Mouse (Mus musculus): Measurements from ENCODE around the gene Mettl8. TPM values are rescaled to one million over a fixed set of nuclear protein-coding genes. Genes with fewer than 3 reads are reported as not detected.

Mettl8 gene
- polyA plus RNA-seq, 1 experiment from 2014 or later: 20.4 TPM

GRCm38 (mm10) chr2:71083454-71084193 is 28.2 kb upstream of the Mettl8 start:
- no peak for DNase-seq (ENCODE audit: low spot score)
- Histone ChIP-seq H3K36me3 (ENCODE audit: control insufficient read depth, insufficient read depth, low read length) (no peaks in the 10 kb centered on the region), H3K9ac (ENCODE audit: low read length) (no peak overlapping the region), H3K27me3 (ENCODE audit: control insufficient read depth, insufficient read depth, low read length) (no peaks in the 10 kb centered on the region), H3K4me1 (ENCODE audit: control insufficient read depth, insufficient read depth, low read length) (no peaks in the 10 kb centered on the region), H3K4me3 (ENCODE audit: low read depth, low read length) (no peak overlapping the region), H3K4me2 (ENCODE audit: low read depth, severe bottlenecking) (no peak overlapping the region), H3K27ac (replicated peaks; ENCODE audit: low read depth, low read length) (no peak overlapping the region), H3K9me3 (ENCODE audit: control insufficient read depth, low read length) (no peaks in the 10 kb centered on the region)
- ATAC-seq (ENCODE audit: insufficient number of reproducible peaks, low FRiP score, low TSS enrichment, low read depth): no peak
- 93% methylated on average over 6 of the region's 6 CpGs for WGBS

- H3K9ac ChIP-seq (ENCODE audit: low read length): no peak overlapping the region
- H3K4me1 ChIP-seq (ENCODE audit: control insufficient read depth, insufficient read depth, low read length): no peaks in the 10 kb centered on the region
- no peaks in the 10 kb centered on the region for H3K9me3 ChIP-seq (ENCODE audit: control insufficient read depth, low read length)
- DNase-seq (ENCODE audit: low spot score) (no peak), ATAC-seq (ENCODE audit: insufficient number of reproducible peaks, low FRiP score, low TSS enrichment, low read depth) (no peak)
- no peak overlapping the region for H3K4me3 ChIP-seq (ENCODE audit: low read depth, low read length)
- no peak overlapping the region for H3K27ac ChIP-seq (replicated peaks; ENCODE audit: low read depth, low read length)
- H3K4me2 ChIP-seq (ENCODE audit: low read depth, severe bottlenecking): no peak overlapping the region
- H3K36me3 ChIP-seq (ENCODE audit: control insufficient read depth, insufficient read depth, low read length): no peaks in the 10 kb centered on the region
- 89% methylated on average over 7 of the region's 7 CpGs for WGBS
- H3K27me3 ChIP-seq (ENCODE audit: control insufficient read depth, insufficient read depth, low read length): no peaks in the 10 kb centered on the region
Measured at GRCm38 (mm10) chr2:71082416-71082815, 27.0 kb upstream of the Mettl8 start.

DNA sequence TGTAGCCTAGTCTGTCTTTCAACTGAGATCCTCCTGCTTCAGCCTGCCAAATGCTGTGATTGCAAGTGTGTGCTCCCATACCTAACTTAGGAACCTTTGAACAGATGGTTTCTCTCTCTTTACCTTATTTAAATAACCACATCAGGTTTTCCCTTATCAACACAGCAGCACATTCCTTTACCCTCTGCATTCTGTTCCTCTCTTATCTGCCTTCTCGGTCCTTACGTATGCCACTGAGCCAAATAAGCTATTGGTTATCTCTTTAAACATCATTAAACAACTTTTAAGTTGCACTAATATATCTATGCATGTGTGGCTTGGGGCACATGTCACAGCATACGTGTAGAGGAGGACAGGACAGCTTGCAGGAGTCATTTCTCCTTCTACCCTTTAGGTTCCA is 18.4 kb upstream of the Mettl8 start:
- H3K4me2 ChIP-seq (ENCODE audit: low read depth, severe bottlenecking): no peak overlapping the region
- DNase-seq (ENCODE audit: low spot score): no peak
- no peaks in the 10 kb centered on the region for H3K4me1 ChIP-seq (ENCODE audit: control insufficient read depth, insufficient read depth, low read length)
- 79% methylated on average over 3 of the region's 3 CpGs for WGBS
- no peak overlapping the region for H3K27ac ChIP-seq (replicated peaks; ENCODE audit: low read depth, low read length)
- no peak for ATAC-seq (ENCODE audit: insufficient number of reproducible peaks, low FRiP score, low TSS enrichment, low read depth)
- H3K36me3 ChIP-seq (ENCODE audit: control insufficient read depth, insufficient read depth, low read length): no peaks in the 10 kb centered on the region
- no peaks in the 10 kb centered on the region for H3K27me3 ChIP-seq (ENCODE audit: control insufficient read depth, insufficient read depth, low read length)
- H3K9me3 ChIP-seq (ENCODE audit: control insufficient read depth, low read length): no peaks in the 10 kb centered on the region
- no peak overlapping the region for H3K9ac ChIP-seq (ENCODE audit: low read length)
- H3K4me3 ChIP-seq (ENCODE audit: low read depth, low read length): no peak overlapping the region

DNA sequence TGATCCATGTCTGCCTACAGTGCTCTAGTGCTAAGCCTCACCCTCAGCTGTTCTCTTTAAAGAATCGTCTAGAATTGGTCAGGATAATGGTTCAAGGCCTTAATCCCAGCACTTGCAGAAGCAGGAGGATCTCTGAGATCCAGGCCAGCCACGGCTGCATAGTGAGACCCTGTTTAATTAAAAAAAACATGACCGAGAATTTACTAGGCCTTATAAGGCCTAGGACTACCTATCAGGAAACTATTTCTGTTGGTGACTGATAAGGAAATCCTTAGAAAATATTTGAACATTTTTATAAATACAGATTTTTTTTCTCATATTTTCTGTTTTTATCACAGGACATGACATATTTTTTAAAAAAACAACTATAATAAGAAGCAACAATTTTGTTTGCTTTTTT is 17.9 kb upstream of the Mettl8 start:
- no peak overlapping the region for H3K27ac ChIP-seq (replicated peaks; ENCODE audit: low read depth, low read length)
- no peak overlapping the region for H3K9ac ChIP-seq (ENCODE audit: low read length)
- H3K36me3 ChIP-seq (ENCODE audit: control insufficient read depth, insufficient read depth, low read length): no peaks in the 10 kb centered on the region
- H3K9me3 ChIP-seq (ENCODE audit: control insufficient read depth, low read length): no peaks in the 10 kb centered on the region
- no peak overlapping the region for H3K4me2 ChIP-seq (ENCODE audit: low read depth, severe bottlenecking)
- no peak for ATAC-seq (ENCODE audit: insufficient number of reproducible peaks, low FRiP score, low TSS enrichment, low read depth)
- no peaks in the 10 kb centered on the region for H3K4me1 ChIP-seq (ENCODE audit: control insufficient read depth, insufficient read depth, low read length)
- no peak overlapping the region for H3K4me3 ChIP-seq (ENCODE audit: low read depth, low read length)
- 88% methylated on average over 3 of the region's 3 CpGs for WGBS
- no peaks in the 10 kb centered on the region for H3K27me3 ChIP-seq (ENCODE audit: control insufficient read depth, insufficient read depth, low read length)
- DNase-seq (ENCODE audit: low spot score): no peak

GRCm38 (mm10) chr2:71071601-71072000 is 16.2 kb upstream of the Mettl8 start:
- Histone ChIP-seq H3K36me3 (ENCODE audit: control insufficient read depth, insufficient read depth, low read length) (no peaks in the 10 kb centered on the region), H3K9ac (ENCODE audit: low read length) (no peak overlapping the region), H3K27ac (replicated peaks; ENCODE audit: low read depth, low read length) (no peak overlapping the region), H3K4me2 (ENCODE audit: low read depth, severe bottlenecking) (no peak overlapping the region), H3K9me3 (ENCODE audit: control insufficient read depth, low read length) (no peaks in the 10 kb centered on the region), H3K4me3 (ENCODE audit: low read depth, low read length) (no peak overlapping the region), H3K27me3 (ENCODE audit: control insufficient read depth, insufficient read depth, low read length) (no peaks in the 10 kb centered on the region), H3K4me1 (ENCODE audit: control insufficient read depth, insufficient read depth, low read length) (no peaks in the 10 kb centered on the region)
- DNase-seq (ENCODE audit: low spot score) (no peak), ATAC-seq (ENCODE audit: insufficient number of reproducible peaks, low FRiP score, low TSS enrichment, low read depth) (no peak)
- 96% methylated on average over 4 of the region's 4 CpGs for WGBS

DNA sequence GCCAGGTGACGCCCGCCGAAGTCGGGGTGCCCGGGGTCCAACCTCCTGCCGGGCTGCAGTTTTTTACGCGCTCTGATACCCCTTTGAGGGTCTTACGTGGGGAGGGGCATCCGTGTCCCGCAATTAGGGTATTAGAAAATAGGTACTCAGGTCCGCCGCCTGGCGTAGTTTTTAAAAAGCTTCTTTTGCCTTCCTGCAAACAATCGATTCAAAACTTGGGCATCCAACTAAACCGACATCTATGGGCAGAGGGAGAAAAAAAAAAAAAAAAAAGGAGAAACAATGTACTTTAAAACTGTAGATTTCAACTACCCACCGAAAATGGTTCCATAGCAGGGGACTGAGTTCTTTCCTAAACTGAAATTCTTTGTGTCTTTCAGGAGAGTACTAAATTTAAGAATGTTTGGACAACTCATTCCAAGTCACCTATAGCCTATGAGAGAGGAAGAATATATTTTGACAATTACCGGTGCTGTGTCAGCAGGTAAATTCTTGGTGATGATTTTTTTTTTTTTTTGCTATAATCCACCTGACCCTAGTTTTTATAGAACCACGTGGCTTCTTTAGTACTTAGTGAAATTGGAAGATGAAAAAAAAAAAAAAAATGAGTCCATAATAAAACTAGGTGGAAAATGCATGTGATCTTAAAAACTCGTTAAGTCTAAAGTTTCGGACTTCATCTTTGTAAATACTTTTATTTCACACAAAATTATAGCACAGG is 892 bp upstream of the Mettl8 start:
- Histone ChIP-seq H3K9me3 (ENCODE audit: control insufficient read depth, low read length) (no peaks in the 10 kb centered on the region), H3K4me2 (ENCODE audit: low read depth, severe bottlenecking) (peak overlapping the region; percentile 59), H3K4me3 (ENCODE audit: low read depth, low read length) (peak overlapping the region; percentile 63), H3K9ac (ENCODE audit: low read length) (peak overlapping the region; percentile 74), H3K4me1 (ENCODE audit: control insufficient read depth, insufficient read depth, low read length) (no peaks in the 10 kb centered on the region), H3K27ac (replicated peaks; ENCODE audit: low read depth, low read length) (peak overlapping the region; percentile 72), H3K27me3 (ENCODE audit: control insufficient read depth, insufficient read depth, low read length) (no peaks in the 10 kb centered on the region), H3K36me3 (ENCODE audit: control insufficient read depth, insufficient read depth, low read length) (no peaks in the 10 kb centered on the region)
- no peak for DNase-seq (ENCODE audit: low spot score)
- 13% methylated on average over 21 of the region's 21 CpGs for WGBS
- ATAC-seq (ENCODE audit: insufficient number of reproducible peaks, low FRiP score, low TSS enrichment, low read depth): no peak

DNA sequence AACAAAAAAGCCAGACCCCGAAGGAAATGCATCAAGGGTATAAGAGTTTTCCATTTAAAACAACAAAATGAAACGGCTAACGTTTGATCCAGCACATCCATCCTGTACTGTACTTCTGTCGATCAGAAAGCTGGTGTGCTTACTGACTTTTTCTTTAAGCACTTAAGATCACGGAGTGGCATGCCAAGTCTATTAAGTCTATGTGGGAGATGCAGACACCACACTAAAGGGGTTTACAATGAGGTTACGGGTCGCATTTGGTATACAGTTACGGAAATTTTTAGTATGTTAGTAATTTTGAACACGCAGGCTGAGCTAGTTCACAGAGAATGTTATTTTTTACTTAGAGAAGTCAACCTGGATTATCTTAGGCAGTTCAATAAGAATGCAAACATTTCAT is 667 bp downstream of the Mettl8 start:
- ATAC-seq (ENCODE audit: insufficient number of reproducible peaks, low FRiP score, low TSS enrichment, low read depth) (no peak), DNase-seq (ENCODE audit: low spot score) (no peak)
- Histone ChIP-seq H3K4me1 (ENCODE audit: control insufficient read depth, insufficient read depth, low read length) (no peaks in the 10 kb centered on the region), H3K27me3 (ENCODE audit: control insufficient read depth, insufficient read depth, low read length) (no peaks in the 10 kb centered on the region), H3K4me2 (ENCODE audit: low read depth, severe bottlenecking) (peak overlapping the region; percentile 51), H3K27ac (replicated peaks; ENCODE audit: low read depth, low read length) (no peak overlapping the region), H3K36me3 (ENCODE audit: control insufficient read depth, insufficient read depth, low read length) (no peaks in the 10 kb centered on the region), H3K9ac (ENCODE audit: low read length) (no peak overlapping the region; the same call in 1 of the 2 replicates), H3K9me3 (ENCODE audit: control insufficient read depth, low read length) (no peaks in the 10 kb centered on the region), H3K4me3 (ENCODE audit: low read depth, low read length) (peak overlapping the region; percentile 63)
- 50% methylated on average over 9 of the region's 9 CpGs for WGBS

DNA sequence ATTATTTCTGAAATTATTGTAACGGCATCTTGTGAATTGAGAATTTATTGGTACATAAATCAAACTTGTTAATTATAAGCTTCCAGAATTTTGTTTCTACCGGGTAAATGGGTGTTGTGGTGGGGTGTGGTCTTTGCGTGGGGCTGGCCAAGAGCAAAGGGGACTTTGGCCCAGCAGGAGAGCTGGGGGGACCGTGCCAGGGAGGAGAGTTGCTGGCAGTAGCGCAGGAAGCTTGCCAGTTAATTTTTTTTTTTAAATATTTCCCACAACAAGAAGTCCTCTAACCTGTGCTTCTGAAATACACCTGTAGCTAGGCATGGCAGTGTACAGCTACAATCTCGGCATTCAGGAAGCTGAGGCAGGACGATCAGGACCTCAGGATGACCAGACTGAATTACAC is 4.9 kb downstream of the Mettl8 start:
- Histone ChIP-seq H3K4me2 (ENCODE audit: low read depth, severe bottlenecking) (no peak overlapping the region), H3K9me3 (ENCODE audit: control insufficient read depth, low read length) (no peaks in the 10 kb centered on the region), H3K4me3 (ENCODE audit: low read depth, low read length) (no peak overlapping the region), H3K9ac (ENCODE audit: low read length) (no peak overlapping the region), H3K27ac (replicated peaks; ENCODE audit: low read depth, low read length) (no peak overlapping the region), H3K27me3 (ENCODE audit: control insufficient read depth, insufficient read depth, low read length) (no peaks in the 10 kb centered on the region), H3K36me3 (ENCODE audit: control insufficient read depth, insufficient read depth, low read length) (no peaks in the 10 kb centered on the region), H3K4me1 (ENCODE audit: control insufficient read depth, insufficient read depth, low read length) (no peaks in the 10 kb centered on the region)
- 87% methylated on average over 7 of the region's 7 CpGs for WGBS
- ATAC-seq (ENCODE audit: insufficient number of reproducible peaks, low FRiP score, low TSS enrichment, low read depth) (no peak), DNase-seq (ENCODE audit: low spot score) (no peak)
